Comparison of ENCODE assay signal across 8 mouse cellular contexts in genomic region chr13:97052667-97053066, GRCm38 (mm10). TPM values are rescaled to one million over a fixed set of nuclear protein-coding genes. Genes with fewer than 3 reads are reported as not detected.
DNase-seq lines count a peak whose midpoint lies in the region; ATAC-seq lines count a peak whose summit lies in the region.

No protein-coding gene starts in this region.

- 10% methylated on average over 11 of the region's 11 CpGs for WGBS in heart, embryonic 12.5 days
- WGBS in midbrain, embryonic 14.5 days = 13% methylated on average over 11 of the region's 11 CpGs

- H3K4me1 ChIP-seq in heart, embryonic 12.5 days (replicated peaks) = peaks cover 5% of the 10 kb centered on the region; the same call in 1 of the 2 replicates
- no peaks in the 10 kb centered on the region for H3K4me1 ChIP-seq in midbrain, embryonic 14.5 days (ENCODE audit: control insufficient read depth, insufficient read depth, low read length)

- no peaks in the 10 kb centered on the region for H3K27me3 ChIP-seq in heart, embryonic 12.5 days (replicated peaks)
- H3K27me3 ChIP-seq in midbrain, embryonic 14.5 days (ENCODE audit: control insufficient read depth, insufficient read depth, low read length) = no peaks in the 10 kb centered on the region

- ATAC-seq in heart, embryonic 12.5 days (ENCODE audit: insufficient number of reproducible peaks, low FRiP score) = no peak
- ATAC-seq in hematopoietic stem cell, adult 5-6 weeks (replicated peaks in 1 of 2; ENCODE audit: insufficient read depth in 1 of 2, low FRiP score in 2 of 2, low TSS enrichment in 1 of 2, low read depth in 1 of 2, poor library complexity in 2 of 2, severe bottlenecking in 2 of 2) = peak; percentile 56 to 62
- ATAC-seq in midbrain, embryonic 14.5 days (ENCODE audit: low FRiP score, low TSS enrichment) = no peak; the same call in 1 of the 2 replicates

- no peak overlapping the region for H3K4me2 ChIP-seq in heart, embryonic 12.5 days
- H3K4me2 ChIP-seq in midbrain, embryonic 14.5 days (ENCODE audit: low read length) = no peak overlapping the region

- H3K27ac ChIP-seq in heart, embryonic 12.5 days (ENCODE audit: poor library complexity, severe bottlenecking) = no peak overlapping the region
- no peak overlapping the region for H3K27ac ChIP-seq in midbrain, embryonic 14.5 days (replicated peaks; ENCODE audit: low read depth, low read length)

- H3K9me3 ChIP-seq in heart, embryonic 12.5 days (replicated peaks) = no peaks in the 10 kb centered on the region
- no peaks in the 10 kb centered on the region for H3K9me3 ChIP-seq in midbrain, embryonic 14.5 days (ENCODE audit: control insufficient read depth, low read length)

- intact Hi-C loops in heart, postnatal 10 days (cut with DNase I) = loop anchor here (2.0 to 10.0 kb wide), 2 partner anchors 44 to 198 kb away; no protein-coding TSS in a partner anchor
- intact Hi-C loops in left cerebral cortex, postnatal 10 days (cut with DNase I) = loop anchor here (10.0 kb wide), 2 partner anchors 198 to 318 kb away; no protein-coding TSS in a partner anchor

- peak; percentile 66 to 85 for DNase-seq in heart, postnatal 10 days
- peak; percentile 41 for DNase-seq in adrenal gland, adult 2 months
- peak; percentile 93 for DNase-seq in embryo, embryonic 10.5 days (ENCODE audit: low spot score)
- peak; percentile 67 to 74 for DNase-seq in left cerebral cortex, postnatal 10 days (ENCODE audit: extremely low spot score in 1 of 2, low spot score in 2 of 2)
- peak; percentile 95 for DNase-seq in midbrain, embryonic 14.5 days
- peak; percentile 34 for DNase-seq in telencephalon, adult 2 months (ENCODE audit: low read depth, low spot score)

- H3K9ac ChIP-seq in heart, embryonic 12.5 days = no peak overlapping the region
- no peak overlapping the region for H3K9ac ChIP-seq in midbrain, embryonic 14.5 days (replicated peaks; ENCODE audit: low read length)

- no peak overlapping the region for H3K4me3 ChIP-seq in heart, embryonic 12.5 days
- no peak overlapping the region for H3K4me3 ChIP-seq in midbrain, embryonic 14.5 days (replicated peaks; ENCODE audit: low read depth, low read length)

- no peaks in the 10 kb centered on the region for H3K36me3 ChIP-seq in heart, embryonic 12.5 days
- no peaks in the 10 kb centered on the region for H3K36me3 ChIP-seq in midbrain, embryonic 14.5 days (ENCODE audit: control insufficient read depth, insufficient read depth, low read length)

RNA-seq across cellular contexts. Expression of gene Fam169a, which starts 14.4 kb away (rescaled TPM):
- total RNA-seq in heart, postnatal 10 days (2021) = under 1 TPM; 0.87 to 0.89 TPM
- polyA plus RNA-seq in heart, embryonic 12.5 days (2016; fragmentation: Nextera tagmentation; extraction: Ambion mirVana) = 12.4 and 12.9 TPM in 2 replicates
- total RNA-seq in adrenal gland, adult 2 months (2021) = 1 to 10 TPM; 1.8 to 8.5 TPM
- 0.04 and 0.29 TPM in 2 replicates for polyA plus RNA-seq in adrenal gland, adult 2 months (2012; rRNA removed)
- total RNA-seq in hematopoietic stem cell, adult 5-6 weeks (2017) = 3.7 and 6.4 TPM in 2 replicates
- total RNA-seq in left cerebral cortex, postnatal 10 days (2021) = 10 to 100 TPM; 48.0 to 49.2 TPM
- 32.7 and 37.9 TPM in 2 replicates for polyA plus RNA-seq in midbrain, embryonic 14.5 days (2014; fragmentation: Nextera tagmentation; extraction: Ambion mirVana)

RNA-seq across cellular contexts. Expression of gene 1700029F12Rik, which starts 18.5 kb away (rescaled TPM):
- not detected for total RNA-seq in heart, postnatal 10 days (2021)
- not detected in 2 replicates for polyA plus RNA-seq in heart, embryonic 12.5 days (2016; fragmentation: Nextera tagmentation; extraction: Ambion mirVana)
- total RNA-seq in adrenal gland, adult 2 months (2021) = under 1 TPM in 1 of 2 experiments, not detected in 1; 0.75 TPM
- polyA plus RNA-seq in adrenal gland, adult 2 months (2012; rRNA removed) = 0.42 and 0.48 TPM in 2 replicates
- not detected in 2 replicates for total RNA-seq in hematopoietic stem cell, adult 5-6 weeks (2017)
- not detected for total RNA-seq in left cerebral cortex, postnatal 10 days (2021)
- not detected in 2 replicates for polyA plus RNA-seq in midbrain, embryonic 14.5 days (2014; fragmentation: Nextera tagmentation; extraction: Ambion mirVana)

RNA-seq across cellular contexts. Expression of gene Gm6169, which starts 46.4 kb away (rescaled TPM):
- total RNA-seq in heart, postnatal 10 days (2021) = 10 to 100 TPM in 1 of 2 experiments, under 1 TPM in 1; 0.48 to 14.0 TPM
- polyA plus RNA-seq in heart, embryonic 12.5 days (2016; fragmentation: Nextera tagmentation; extraction: Ambion mirVana) = 1.9 and 3.3 TPM in 2 replicates
- total RNA-seq in adrenal gland, adult 2 months (2021) = 10 to 100 TPM in 1 of 2 experiments, under 1 TPM in 1; 0.66 to 15.5 TPM
- 0.96 and 1.0 TPM in 2 replicates for polyA plus RNA-seq in adrenal gland, adult 2 months (2012; rRNA removed)
- total RNA-seq in hematopoietic stem cell, adult 5-6 weeks (2017) = 1.9 and 2.4 TPM in 2 replicates
- 1 to 10 TPM in 1 of 2 experiments, not detected in 1; 4.3 TPM for total RNA-seq in left cerebral cortex, postnatal 10 days (2021)
- polyA plus RNA-seq in midbrain, embryonic 14.5 days (2014; fragmentation: Nextera tagmentation; extraction: Ambion mirVana) = 0.61 and 1.1 TPM in 2 replicates

Comparison
In these comparisons a context has a peak if more than half of its experiments do, and no peak if none do; other contexts are left out.
1. DNase-seq: peak in every context shown above with its lines; median percentile 95 in midbrain, embryonic 14.5 days; 93 in embryo, embryonic 10.5 days; 76 in heart, postnatal 10 days; 70 in left cerebral cortex, postnatal 10 days; 41 in adrenal gland, adult 2 months; 34 in telencephalon, adult 2 months.
2. ATAC-seq: peak in hematopoietic stem cell, adult 5-6 weeks (2 of 2); none in heart, embryonic 12.5 days (single experiment) and midbrain, embryonic 14.5 days (single experiment).